Mouse (Mus musculus): ENCODE measurements around the gene Cfap77.

Cfap77 gene

GRCm38 (mm10) chr2:28907691-28908388 lies 147.0 kb downstream of the Cfap77 start:
- in situ Hi-C loops (cut with MboI) = no loop called here

GRCm38 (mm10) chr2:28905561-28905960 lies 149.3 kb downstream of the Cfap77 start:
- in situ Hi-C loops (cut with MboI) = no loop called here

GRCm38 (mm10) chr2:28904786-28905185 lies 150.1 kb downstream of the Cfap77 start:
- in situ Hi-C loops (cut with MboI) = no loop called here

- in situ Hi-C loops (cut with MboI) = no loop called here
These were observed 151.0 kb downstream of the Cfap77 start for GRCm38 (mm10) chr2:28903871-28904270.

GRCm38 (mm10) chr2:28902291-28902690 lies 152.6 kb downstream of the Cfap77 start:
- in situ Hi-C loops (cut with MboI) = no loop called here

GRCm38 (mm10) chr2:28897340-28897899 lies 157.4 kb downstream of the Cfap77 start:
- in situ Hi-C loops (cut with MboI) = no loop called here

- in situ Hi-C loops (cut with MboI) = no loop called here
These were observed 159.0 kb downstream of the Cfap77 start for GRCm38 (mm10) chr2:28895876-28896275.

- in situ Hi-C loops (cut with MboI) = no loop called here
These were observed 161.3 kb downstream of the Cfap77 start for GRCm38 (mm10) chr2:28893526-28893925.

GRCm38 (mm10) chr2:28892796-28893195 lies 162.1 kb downstream of the Cfap77 start:
- in situ Hi-C loops (cut with MboI) = no loop called here

- in situ Hi-C loops (cut with MboI) = no loop called here
These were observed 170.0 kb downstream of the Cfap77 start for GRCm38 (mm10) chr2:28884914-28885313.

- in situ Hi-C loops (cut with MboI) = no loop called here
These were observed 171.9 kb downstream of the Cfap77 start for GRCm38 (mm10) chr2:28882826-28883485.

GRCm38 (mm10) chr2:28882047-28882446 lies 172.8 kb downstream of the Cfap77 start:
- in situ Hi-C loops (cut with MboI) = no loop called here

GRCm38 (mm10) chr2:28881275-28881674 lies 173.6 kb downstream of the Cfap77 start:
- in situ Hi-C loops (cut with MboI) = no loop called here

All from mature B cell (primary cell).